Mouse (Mus musculus): Measurements from ENCODE around the gene Prss3. TPM values are rescaled to one million over a fixed set of nuclear protein-coding genes. Genes with fewer than 3 reads are reported as not detected.

Prss3 gene
- polyA plus RNA-seq (2014; fragmentation: Illumina TruSeq; extraction: RNeasy Lipid Tissue Mini Kit (QIAGEN cat#74804); ENCODE audit: low read depth, low replicate concordance), result not detected

GRCm38 (mm10) chr6:41377578-41377977, at the start of gene Prss3:
Prss3 (minus strand) TSS chr6:41377678.

GRCm38 (mm10) chr6:41392056-41392455, 14.6 kb upstream of the Prss3 start, which contains the start of gene Gm5771:
Gm5771 (plus strand) TSS chr6:41392356.

GRCm38 (mm10) chr6:41353932-41354331, 23.5 kb downstream of the Prss3 start, which contains the start of gene Try10:
Try10 (plus strand) TSS chr6:41354105.

Other genes starting within 250 kb of the Prss3 start
- not detected for gene Try4, start 75.4 kb downstream of the Prss3 start, polyA plus RNA-seq (2014; fragmentation: Illumina TruSeq; extraction: RNeasy Lipid Tissue Mini Kit (QIAGEN cat#74804); ENCODE audit: low read depth, low replicate concordance)
- gene Try5, start 60.8 kb downstream of the Prss3 start, polyA plus RNA-seq (2014; fragmentation: Illumina TruSeq; extraction: RNeasy Lipid Tissue Mini Kit (QIAGEN cat#74804); ENCODE audit: low read depth, low replicate concordance), result not detected
- gene Try10, start 23.6 kb downstream of the Prss3 start, polyA plus RNA-seq (2014; fragmentation: Illumina TruSeq; extraction: RNeasy Lipid Tissue Mini Kit (QIAGEN cat#74804); ENCODE audit: low read depth, low replicate concordance), result not detected
- not detected for gene Gm5771, start 14.7 kb upstream of the Prss3 start, polyA plus RNA-seq (2014; fragmentation: Illumina TruSeq; extraction: RNeasy Lipid Tissue Mini Kit (QIAGEN cat#74804); ENCODE audit: low read depth, low replicate concordance)
- gene Gm10334, start 68.5 kb upstream of the Prss3 start, polyA plus RNA-seq (2014; fragmentation: Illumina TruSeq; extraction: RNeasy Lipid Tissue Mini Kit (QIAGEN cat#74804); ENCODE audit: low read depth, low replicate concordance), result not detected
- not detected for gene Prss1, start 81.3 kb upstream of the Prss3 start, polyA plus RNA-seq (2014; fragmentation: Illumina TruSeq; extraction: RNeasy Lipid Tissue Mini Kit (QIAGEN cat#74804); ENCODE audit: low read depth, low replicate concordance)
- gene Prss2, start 144.1 kb upstream of the Prss3 start, polyA plus RNA-seq (2014; fragmentation: Illumina TruSeq; extraction: RNeasy Lipid Tissue Mini Kit (QIAGEN cat#74804); ENCODE audit: low read depth, low replicate concordance), result not detected
- gene Ephb6, start 227.8 kb upstream of the Prss3 start, polyA plus RNA-seq (2014; fragmentation: Illumina TruSeq; extraction: RNeasy Lipid Tissue Mini Kit (QIAGEN cat#74804); ENCODE audit: low read depth, low replicate concordance), result not detected